Comparison of ENCODE assay signal across 8 mouse cellular contexts in genomic region chr16:30587494-30588327, GRCm38 (mm10). TPM values are rescaled to one million over a fixed set of nuclear protein-coding genes. Genes with fewer than 3 reads are reported as not detected.
DNase-seq lines count a peak whose midpoint lies in the region; ATAC-seq and TF ChIP-seq lines count a peak whose summit lies in the region.

Gene Lsg1 (minus strand): TSS chr16:30587592.

- H3K9ac ChIP-seq in embryonic facial prominence, embryonic 15.5 days = peak within 1 kb of the TSS; percentile 71
- H3K9ac ChIP-seq in limb, embryonic 14.5 days (ENCODE audit: low read depth, low read length, severe bottlenecking) = peak within 1 kb of the TSS; percentile 68
- peak within 1 kb of the TSS; percentile 64 for H3K9ac ChIP-seq in midbrain, postnatal 0 days (replicated peaks; ENCODE audit: low read length, poor library complexity, severe bottlenecking)

- H3K9me3 ChIP-seq in embryonic facial prominence, embryonic 15.5 days (replicated peaks) = no peaks in the 10 kb centered on the region
- H3K9me3 ChIP-seq in limb, embryonic 14.5 days (ENCODE audit: control insufficient read depth, low read length) = no peaks in the 10 kb centered on the region
- H3K9me3 ChIP-seq in midbrain, postnatal 0 days (ENCODE audit: low read length) = no peaks in the 10 kb centered on the region

- peak within 1 kb of the TSS; percentile 26 for H3K27ac ChIP-seq in bone marrow, adult 2 months (ENCODE audit: control insufficient read depth, insufficient read depth, low read depth, low read length, poor library complexity)
- peak within 1 kb of the TSS; percentile 78 for H3K27ac ChIP-seq in embryonic facial prominence, embryonic 15.5 days (replicated peaks)
- H3K27ac ChIP-seq in limb, embryonic 14.5 days (replicated peaks; ENCODE audit: low read depth, low read length) = peak within 1 kb of the TSS; percentile 64
- H3K27ac ChIP-seq in midbrain, postnatal 0 days (ENCODE audit: low read depth, low read length) = peak within 1 kb of the TSS; percentile 72

- WGBS in bone marrow, adult 2 months = 2% methylated on average over 35 of the region's 35 CpGs
- 3% methylated on average over 35 of the region's 35 CpGs for WGBS in embryonic facial prominence, embryonic 15.5 days
- 3% methylated on average over 35 of the region's 35 CpGs for WGBS in limb, embryonic 14.5 days
- WGBS in midbrain, postnatal 0 days = 4% methylated on average over 35 of the region's 35 CpGs

- peak; percentile 89 for ATAC-seq in embryonic facial prominence, embryonic 15.5 days (ENCODE audit: insufficient number of reproducible peaks, low FRiP score, low TSS enrichment, low read depth)
- peak; percentile 95 for ATAC-seq in limb, embryonic 14.5 days (ENCODE audit: low FRiP score, low read depth)
- ATAC-seq in midbrain, postnatal 0 days (ENCODE audit: low FRiP score) = peak; percentile 94

- H3K36me3 ChIP-seq in embryonic facial prominence, embryonic 15.5 days = peaks cover 25% of the 10 kb centered on the region
- peaks cover 29% of the 10 kb centered on the region for H3K36me3 ChIP-seq in limb, embryonic 14.5 days (ENCODE audit: control insufficient read depth, insufficient read depth, low read length)
- peaks cover 19% of the 10 kb centered on the region for H3K36me3 ChIP-seq in midbrain, postnatal 0 days (ENCODE audit: insufficient read depth, low read length)

- peak; percentile 1; the same call in 1 of the 2 replicates for TF ChIP-seq CTCF in bone marrow, adult 2 months (IDR thresholded peaks at IDR 0.05; ENCODE audit: control insufficient read depth, insufficient read depth, low read length)
- peak; percentile 73 for TF ChIP-seq CTCF in midbrain, postnatal 0 days (IDR thresholded peaks at IDR 0.05)

- no peaks in the 10 kb centered on the region for H3K4me1 ChIP-seq in bone marrow, adult 2 months (ENCODE audit: control insufficient read depth, insufficient read depth, low read length)
- H3K4me1 ChIP-seq in embryonic facial prominence, embryonic 15.5 days = 0 out of 2 replicates have a peak, but pooled peaks cover 11% of the 10 kb centered on the region
- no peaks in the 10 kb centered on the region for H3K4me1 ChIP-seq in limb, embryonic 14.5 days (ENCODE audit: control insufficient read depth, insufficient read depth, low read length)
- peaks cover 5% of the 10 kb centered on the region; the same call in 1 of the 2 replicates for H3K4me1 ChIP-seq in midbrain, postnatal 0 days (ENCODE audit: insufficient read depth, low read length)

- H3K4me2 ChIP-seq in embryonic facial prominence, embryonic 15.5 days (replicated peaks) = peak within 1 kb of the TSS; percentile 80
- peak within 1 kb of the TSS; percentile 87 for H3K4me2 ChIP-seq in limb, embryonic 14.5 days (replicated peaks; ENCODE audit: low read depth, low read length, severe bottlenecking)
- H3K4me2 ChIP-seq in midbrain, postnatal 0 days (ENCODE audit: low read depth, low read length, poor library complexity, severe bottlenecking) = peak within 1 kb of the TSS; percentile 94

- H3K27me3 ChIP-seq in embryonic facial prominence, embryonic 15.5 days = no peaks in the 10 kb centered on the region
- no peaks in the 10 kb centered on the region for H3K27me3 ChIP-seq in limb, embryonic 14.5 days (ENCODE audit: control insufficient read depth, insufficient read depth, low read length)
- H3K27me3 ChIP-seq in midbrain, postnatal 0 days (ENCODE audit: insufficient read depth, low read length) = no peaks in the 10 kb centered on the region

- H3K4me3 ChIP-seq in bone marrow, adult 2 months (replicated peaks; ENCODE audit: control insufficient read depth, low read depth, low read length) = peak within 1 kb of the TSS; percentile 82
- H3K4me3 ChIP-seq in embryonic facial prominence, embryonic 15.5 days (replicated peaks) = peak within 1 kb of the TSS; percentile 69
- H3K4me3 ChIP-seq in limb, embryonic 14.5 days (replicated peaks; ENCODE audit: low read length) = peak within 1 kb of the TSS; percentile 78
- H3K4me3 ChIP-seq in midbrain, postnatal 0 days (ENCODE audit: low read depth, low read length) = peak within 1 kb of the TSS; percentile 78

- peak; percentile 99 for DNase-seq in 416B (ENCODE audit: low read depth)
- DNase-seq in heart, adult 8-10 months (ENCODE audit: low spot score) = peak; percentile 94
- DNase-seq in kidney, adult 9 months = peak; percentile 93
- peak; percentile 96 for DNase-seq in limb, embryonic 14.5 days (ENCODE audit: low spot score)
- DNase-seq in midbrain, postnatal 0 days (ENCODE audit: low spot score) = peak; percentile 97
- DNase-seq in spleen, postnatal 14 days (ENCODE audit: low spot score in 2 of 2) = peak; percentile 58 to 78

- peak; percentile 53; the same call in 1 of the 2 replicates for TF ChIP-seq POLR2A in bone marrow, adult 2 months (IDR thresholded peaks at IDR 0.05; ENCODE audit: borderline replicate concordance, control insufficient read depth, low read depth, low read length)
- peak; percentile 66; the same call in 1 of the 2 replicates for TF ChIP-seq POLR2A in limb, embryonic 14.5 days (IDR thresholded peaks at IDR 0.05; ENCODE audit: borderline replicate concordance, extremely low read depth, insufficient read depth, insufficient read length)

RNA-seq across cellular contexts. Expression of gene Lsg1, which starts in this region (rescaled TPM):
- 9.3 and 17.5 TPM in 2 replicates for polyA plus RNA-seq in bone marrow, adult 2 months (2011; ENCODE audit: insufficient read depth, insufficient read length, low replicate concordance, missing spikeins)
- polyA plus RNA-seq in embryonic facial prominence, embryonic 15.5 days (2015; fragmentation: Nextera tagmentation; extraction: Ambion mirVana) = 56.7 and 59.1 TPM in 2 replicates
- 10 to 100 TPM; 15.3 to 21.1 (median 19.7) TPM for total RNA-seq in heart, adult 8-10 months (2022)
- polyA plus RNA-seq in limb, embryonic 14.5 days (2012; rRNA removed) = 30.2 and 36.3 TPM in 2 replicates
- 64.2 and 64.7 TPM in 2 replicates for polyA plus RNA-seq in limb, embryonic 14.5 days (2014; fragmentation: Nextera tagmentation; extraction: Ambion mirVana)
- 16.5 and 17.5 TPM in 2 replicates for total RNA-seq in midbrain, postnatal 0 days (2014; rRNA removed)
- polyA plus RNA-seq in midbrain, postnatal 0 days (2015; fragmentation: Nextera tagmentation; extraction: Ambion mirVana) = 38.1 and 43.7 TPM in 2 replicates

Comparison
In these comparisons a context has a peak if more than half of its experiments do, and no peak if none do; other contexts are left out.
1. Peak in every context shown above with its lines: DNase-seq, ATAC-seq, H3K4me3 ChIP-seq and H3K27ac ChIP-seq.
2. H3K27ac ChIP-seq: peak in every context shown above with its lines; median percentile 78 in embryonic facial prominence, embryonic 15.5 days; 72 in midbrain, postnatal 0 days; 64 in limb, embryonic 14.5 days; 26 in bone marrow, adult 2 months.